Mouse (Mus musculus) midbrain, embryonic 14.5 days (tissue): ENCODE results near the gene Tlk1. TPM values are rescaled to one million over a fixed set of nuclear protein-coding genes. Genes with fewer than 3 reads are reported as not detected.
A peak's percentile ranks its signal among the peaks of the same experiment; 100 is the strongest.

Source experiments
- ATAC-seq: fragments of 200-750 bp; cut with Nextera tagmentation; 2 replicates; pipeline ENCODE4 v1.8.0; 2017; ENCODE audit warnings: moderate number of reproducible peaks, moderate library complexity; ENCODE audit not compliant: low FRiP score, low TSS enrichment
- DNase-seq: peaks from one replicate; pipeline ENCODE4 v3.0.0-alpha.2; 2015
- H3K27ac ChIP-seq: fragments of 300-500 bp; sonication (generic); replicated peaks from 2 replicates; pipeline ENCODE4 v1.5.1; 2014; ENCODE audit warnings: mild to moderate bottlenecking, low read depth, low read length, moderate library complexity
- H3K27me3 ChIP-seq: fragments of 300-500 bp; sonication (generic); 2 replicates; pipeline ENCODE4 v1.6.1; 2014; ENCODE audit warnings: low read length, control low read depth, mixed read lengths; ENCODE audit not compliant: control insufficient read depth, insufficient read depth
- H3K36me3 ChIP-seq: fragments of 300-500 bp; sonication (generic); 2 replicates; pipeline ENCODE4 v1.6.1; 2014; ENCODE audit warnings: low read length, control low read depth; ENCODE audit not compliant: control insufficient read depth, insufficient read depth
- H3K4me1 ChIP-seq: fragments of 300-500 bp; sonication (generic); 2 replicates; pipeline ENCODE4 v1.6.1; 2014; ENCODE audit warnings: mild to moderate bottlenecking, antibody characterized with exemption, low read length, control low read depth; ENCODE audit not compliant: control insufficient read depth, insufficient read depth
- H3K4me2 ChIP-seq: fragments of 300-500 bp; sonication (generic); 2 replicates; pipeline ENCODE4 v1.6.1; 2014; ENCODE audit warnings: mild to moderate bottlenecking, low read length, moderate library complexity
- H3K4me3 ChIP-seq: fragments of 300-500 bp; sonication (generic); replicated peaks from 2 replicates; pipeline ENCODE4 v1.5.1; 2014; ENCODE audit warnings: low read depth, low read length
- H3K9ac ChIP-seq: fragments of 300-500 bp; sonication (generic); replicated peaks from 2 replicates; pipeline ENCODE4 v1.6.1; 2014; ENCODE audit warnings: mild to moderate bottlenecking, low read length, moderate library complexity
- H3K9me3 ChIP-seq: fragments of 300-500 bp; sonication (generic); 2 replicates; pipeline ENCODE4 v1.6.1; 2016; ENCODE audit warnings: low read length, control low read depth, mixed read lengths; ENCODE audit not compliant: control insufficient read depth
- WGBS: fragments of 180-500 bp; shearing (Covaris S2); extraction: QIAGEN DNeasy Blood & Tissue Kit; methylation state at CpG from one replicate; pipeline ENCODE4 v1.1.7; 2014; 5-methylcytosine and 5-hydroxymethylcytosine counted together
- polyA plus RNA-seq: library from polyadenylated mRNA; unstranded; fragments of >200 nt; fragmentation: Nextera tagmentation; extraction: Ambion mirVana; gene quantifications from 2 replicates; pipeline ENCODE4 v1.2.1, GENCODE M21; 2014

The Tlk1 gene
- 23.6 and 27.5 TPM in 2 replicates for polyA plus RNA-seq

- Histone ChIP-seq H3K9ac (peak within 1 kb of the TSS; percentile 94), H3K4me2 (peak within 1 kb of the TSS; percentile 73), H3K4me1 (peaks cover 8% of the 10 kb centered on the region; the same call in 1 of the 2 replicates), H3K9me3 (no peaks in the 10 kb centered on the region), H3K27me3 (no peaks in the 10 kb centered on the region), H3K27ac (peak within 1 kb of the TSS; percentile 99), H3K36me3 (no peaks in the 10 kb centered on the region), H3K4me3 (peak within 1 kb of the TSS; percentile 88)
- DNase-seq: peak; percentile 96
- WGBS: under 1% methylated on average over 88 of the region's 118 CpGs
- peak; percentile 89 for ATAC-seq
Measured at GRCm38 (mm10) chr2:70825371-70826051, at the start of gene Tlk1. Gene Tlk1 (minus strand): TSS chr2:70825728.

GRCm38 (mm10) chr2:70875129-70875528, 49.6 kb upstream of the Tlk1 start:
- Histone ChIP-seq H3K27ac (no peak overlapping the region), H3K27me3 (no peaks in the 10 kb centered on the region), H3K4me2 (no peak overlapping the region), H3K9ac (no peak overlapping the region), H3K9me3 (no peaks in the 10 kb centered on the region; the same call in 1 of the 2 replicates), H3K4me1 (0 out of 2 replicates have a peak, but pooled peaks cover 6% of the 10 kb centered on the region), H3K4me3 (no peak overlapping the region), H3K36me3 (no peaks in the 10 kb centered on the region)
- DNase-seq (no peak), ATAC-seq (no peak)
- 86% methylated on average over 4 of the region's 4 CpGs for WGBS

GRCm38 (mm10) chr2:70873168-70873567, 47.6 kb upstream of the Tlk1 start:
- Histone ChIP-seq H3K27me3 (no peaks in the 10 kb centered on the region), H3K4me3 (no peak overlapping the region), H3K4me2 (no peak overlapping the region), H3K9me3 (no peaks in the 10 kb centered on the region), H3K9ac (no peak overlapping the region), H3K36me3 (no peaks in the 10 kb centered on the region), H3K4me1 (0 out of 2 replicates have a peak, but pooled peaks cover 6% of the 10 kb centered on the region), H3K27ac (no peak overlapping the region)
- WGBS: 81% methylated on average over 5 of the region's 5 CpGs
- no peak for ATAC-seq
- DNase-seq: no peak

GRCm38 (mm10) chr2:70871466-70872022, 46.0 kb upstream of the Tlk1 start:
- Histone ChIP-seq H3K27me3 (no peaks in the 10 kb centered on the region), H3K9ac (no peak overlapping the region), H3K27ac (no peak overlapping the region), H3K36me3 (no peaks in the 10 kb centered on the region), H3K4me3 (no peak overlapping the region), H3K9me3 (no peaks in the 10 kb centered on the region), H3K4me2 (no peak overlapping the region), H3K4me1 (0 out of 2 replicates have a peak, but pooled peaks cover 6% of the 10 kb centered on the region)
- DNase-seq (peak; percentile 39), ATAC-seq (no peak)
- 39% methylated on average over 8 of the region's 8 CpGs for WGBS

- no peak for ATAC-seq
- 0 out of 2 replicates have a peak, but pooled peaks cover 6% of the 10 kb centered on the region for H3K4me1 ChIP-seq
- no peak overlapping the region for H3K4me3 ChIP-seq
- no peak overlapping the region; the same call in 1 of the 2 replicates for H3K9ac ChIP-seq
- peak; percentile 35 for DNase-seq
- H3K27ac ChIP-seq: no peak overlapping the region
- WGBS: 33% methylated on average over 6 of the region's 6 CpGs
- H3K36me3 ChIP-seq: no peaks in the 10 kb centered on the region
- H3K4me2 ChIP-seq: no peak overlapping the region
- no peaks in the 10 kb centered on the region for H3K9me3 ChIP-seq
- no peaks in the 10 kb centered on the region for H3K27me3 ChIP-seq
Measured at GRCm38 (mm10) chr2:70870819-70871218, 45.3 kb upstream of the Tlk1 start.

- Histone ChIP-seq H3K4me3 (no peak overlapping the region), H3K4me1 (0 out of 2 replicates have a peak, but pooled peaks cover 6% of the 10 kb centered on the region), H3K9me3 (no peaks in the 10 kb centered on the region), H3K27ac (no peak overlapping the region), H3K36me3 (no peaks in the 10 kb centered on the region), H3K4me2 (no peak overlapping the region), H3K27me3 (no peaks in the 10 kb centered on the region), H3K9ac (no peak overlapping the region)
- 80% methylated on average over 3 of the region's 3 CpGs for WGBS
- ATAC-seq (no peak), DNase-seq (no peak)
Measured at GRCm38 (mm10) chr2:70869116-70869515, 43.6 kb upstream of the Tlk1 start.

- 82% methylated on average over 3 of the region's 3 CpGs for WGBS
- no peaks in the 10 kb centered on the region for H3K36me3 ChIP-seq
- H3K9ac ChIP-seq: no peak overlapping the region
- 0 out of 2 replicates have a peak, but pooled peaks cover 6% of the 10 kb centered on the region for H3K4me1 ChIP-seq
- no peak overlapping the region for H3K27ac ChIP-seq
- H3K9me3 ChIP-seq: no peaks in the 10 kb centered on the region
- no peaks in the 10 kb centered on the region for H3K27me3 ChIP-seq
- no peak for DNase-seq
- no peak overlapping the region for H3K4me2 ChIP-seq
- ATAC-seq: no peak
- no peak overlapping the region for H3K4me3 ChIP-seq
Measured at GRCm38 (mm10) chr2:70867231-70867630, 41.7 kb upstream of the Tlk1 start.

- no peak for DNase-seq
- Histone ChIP-seq H3K4me1 (no peaks in the 10 kb centered on the region), H3K36me3 (no peaks in the 10 kb centered on the region), H3K9me3 (no peaks in the 10 kb centered on the region), H3K4me3 (no peak overlapping the region), H3K27ac (no peak overlapping the region), H3K4me2 (no peak overlapping the region), H3K27me3 (no peaks in the 10 kb centered on the region), H3K9ac (no peak overlapping the region)
- WGBS: 87% methylated on average over 5 of the region's 5 CpGs
- no peak for ATAC-seq
Measured at GRCm38 (mm10) chr2:70862881-70863280, 37.4 kb upstream of the Tlk1 start.

- Histone ChIP-seq H3K4me3 (no peak overlapping the region), H3K27ac (no peak overlapping the region), H3K36me3 (no peaks in the 10 kb centered on the region), H3K27me3 (no peaks in the 10 kb centered on the region), H3K9me3 (no peaks in the 10 kb centered on the region), H3K4me1 (no peaks in the 10 kb centered on the region), H3K9ac (no peak overlapping the region), H3K4me2 (no peak overlapping the region)
- DNase-seq (no peak), ATAC-seq (no peak)
- 97% methylated on average over 4 of the region's 4 CpGs for WGBS
Measured at GRCm38 (mm10) chr2:70859740-70860139, 34.2 kb upstream of the Tlk1 start.
